Mouse (Mus musculus): ENCODE measurements around the gene Lmo7. TPM values are rescaled to one million over a fixed set of nuclear protein-coding genes. Genes with fewer than 3 reads are reported as not detected.

Lmo7 gene
- polyA plus RNA-seq, 2 experiments: 2.2 to 2.4 TPM

DNA sequence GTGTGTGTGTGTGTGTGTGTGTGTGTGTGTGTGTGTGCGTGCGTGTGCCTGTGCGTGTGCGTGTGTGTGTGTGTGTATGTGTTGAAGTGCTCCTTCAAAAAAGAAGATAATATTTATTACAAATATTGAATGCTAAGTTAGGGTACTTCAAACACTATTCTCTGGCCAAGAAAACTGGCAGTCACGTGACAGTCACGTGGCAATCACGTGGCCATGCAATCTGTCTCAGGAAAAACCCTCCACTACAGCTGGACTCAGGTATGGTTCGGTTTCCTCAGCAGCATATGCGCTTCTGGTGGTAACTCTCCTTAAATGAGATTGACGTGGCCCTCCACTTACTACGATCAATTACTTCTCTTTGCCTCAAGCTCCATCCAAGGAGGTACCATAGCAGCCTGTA lies 18.1 kb downstream of the Lmo7 start:
- no peak overlapping the region for H3K4me2 ChIP-seq (ENCODE audit: low read depth)
- no peak overlapping the region for H3K9ac ChIP-seq (replicated peaks)
- ATAC-seq (ENCODE audit: insufficient read depth): no peak
- H3K4me3 ChIP-seq (ENCODE audit: insufficient read depth in 1 of 2, low read depth in 2 of 2, low read length in 2 of 2): no peak overlapping the region
- H3K36me3 ChIP-seq (replicated peaks; ENCODE audit: control insufficient read depth, insufficient read depth, low read depth): no peaks in the 10 kb centered on the region
- no peak overlapping the region for H3K27ac ChIP-seq
- H3K27me3 ChIP-seq (ENCODE audit: control insufficient read depth, insufficient read depth, low read length): no peaks in the 10 kb centered on the region
- no peak for DNase-seq (ENCODE audit: low read depth in 3 of 3, low spot score in 3 of 3)
- H3K9me3 ChIP-seq (ENCODE audit: control insufficient read depth, low read length): no peaks in the 10 kb centered on the region
- no peaks in the 10 kb centered on the region for H3K4me1 ChIP-seq (replicated peaks; ENCODE audit: control insufficient read depth in 2 of 2, insufficient read depth in 2 of 2, low read length in 1 of 2)
- WGBS (ENCODE audit: insufficient replicate concordance): 72% methylated on average over 11 of the region's 11 CpGs
- no peak for TF ChIP-seq CTCF (IDR thresholded peaks at IDR 0.05; ENCODE audit: low read depth)
- TF ChIP-seq EP300 (IDR thresholded peaks at IDR 0.05; ENCODE audit: low read depth): no peak

GRCm38 (mm10) chr14:101748436-101748835 lies 18.7 kb downstream of the Lmo7 start:
- no peak for ATAC-seq (ENCODE audit: insufficient read depth)
- Histone ChIP-seq H3K27ac (no peak overlapping the region), H3K27me3 (ENCODE audit: control insufficient read depth, insufficient read depth, low read length) (no peaks in the 10 kb centered on the region), H3K9me3 (ENCODE audit: control insufficient read depth, low read length) (no peaks in the 10 kb centered on the region), H3K4me3 (ENCODE audit: insufficient read depth in 1 of 2, low read depth in 2 of 2, low read length in 2 of 2) (no peak overlapping the region), H3K9ac (replicated peaks) (no peak overlapping the region), H3K36me3 (replicated peaks; ENCODE audit: control insufficient read depth, insufficient read depth, low read depth) (no peaks in the 10 kb centered on the region), H3K4me1 (replicated peaks; ENCODE audit: control insufficient read depth in 2 of 2, insufficient read depth in 2 of 2, low read length in 1 of 2) (no peaks in the 10 kb centered on the region), H3K4me2 (ENCODE audit: low read depth) (no peak overlapping the region)
- TF ChIP-seq CTCF (IDR thresholded peaks at IDR 0.05; ENCODE audit: low read depth) (no peak), EP300 (IDR thresholded peaks at IDR 0.05; ENCODE audit: low read depth) (no peak)
- no peak for DNase-seq (ENCODE audit: low read depth in 3 of 3, low spot score in 3 of 3)
- WGBS (ENCODE audit: insufficient replicate concordance): 68% methylated on average over 7 of the region's 7 CpGs

GRCm38 (mm10) chr14:101750910-101751309 lies 21.2 kb downstream of the Lmo7 start:
- no peak for DNase-seq (ENCODE audit: low read depth in 3 of 3, low spot score in 3 of 3)
- Histone ChIP-seq H3K27ac (no peak overlapping the region), H3K27me3 (ENCODE audit: control insufficient read depth, insufficient read depth, low read length) (no peaks in the 10 kb centered on the region), H3K9me3 (ENCODE audit: control insufficient read depth, low read length) (no peaks in the 10 kb centered on the region), H3K4me3 (ENCODE audit: insufficient read depth in 1 of 2, low read depth in 2 of 2, low read length in 2 of 2) (no peak overlapping the region), H3K36me3 (replicated peaks; ENCODE audit: control insufficient read depth, insufficient read depth, low read depth) (no peaks in the 10 kb centered on the region), H3K9ac (replicated peaks) (no peak overlapping the region), H3K4me2 (ENCODE audit: low read depth) (no peak overlapping the region), H3K4me1 (replicated peaks; ENCODE audit: control insufficient read depth in 2 of 2, insufficient read depth in 2 of 2, low read length in 1 of 2) (no peaks in the 10 kb centered on the region)
- WGBS (ENCODE audit: insufficient replicate concordance): 62% methylated on average over 4 of the region's 4 CpGs
- no peak for ATAC-seq (ENCODE audit: insufficient read depth)
- TF ChIP-seq CTCF (IDR thresholded peaks at IDR 0.05; ENCODE audit: low read depth) (no peak), EP300 (IDR thresholded peaks at IDR 0.05; ENCODE audit: low read depth) (no peak)

DNA sequence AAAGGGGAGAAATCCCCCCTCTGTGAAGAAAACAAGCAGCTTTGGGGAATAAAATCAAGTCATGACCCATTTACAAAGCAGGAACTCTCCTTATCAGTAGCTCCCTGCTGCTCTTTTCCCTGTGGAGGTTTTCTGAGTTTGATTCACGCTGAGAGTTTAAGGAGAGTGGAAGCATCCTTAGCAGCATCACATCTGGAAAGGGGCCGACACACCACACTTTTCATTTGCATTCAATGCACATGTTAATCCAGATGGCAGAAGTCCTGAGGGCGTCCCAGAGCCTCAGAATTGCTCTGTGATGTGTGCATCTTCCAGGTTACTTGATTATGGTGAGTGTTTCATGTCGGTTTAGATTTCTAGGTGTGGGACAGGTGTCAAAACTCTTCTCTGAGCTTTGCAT lies 25.7 kb downstream of the Lmo7 start:
- ATAC-seq (ENCODE audit: insufficient read depth) (no peak), DNase-seq (ENCODE audit: low read depth in 3 of 3, low spot score in 3 of 3) (no peak)
- no peaks in the 10 kb centered on the region for H3K9me3 ChIP-seq (ENCODE audit: control insufficient read depth, low read length)
- H3K4me2 ChIP-seq (ENCODE audit: low read depth): no peak overlapping the region
- H3K4me3 ChIP-seq (ENCODE audit: insufficient read depth in 1 of 2, low read depth in 2 of 2, low read length in 2 of 2): no peak overlapping the region
- no peaks in the 10 kb centered on the region for H3K27me3 ChIP-seq (ENCODE audit: control insufficient read depth, insufficient read depth, low read length)
- no peak for TF ChIP-seq CTCF (IDR thresholded peaks at IDR 0.05; ENCODE audit: low read depth)
- no peak for TF ChIP-seq EP300 (IDR thresholded peaks at IDR 0.05; ENCODE audit: low read depth)
- no peaks in the 10 kb centered on the region for H3K4me1 ChIP-seq (replicated peaks; ENCODE audit: control insufficient read depth in 2 of 2, insufficient read depth in 2 of 2, low read length in 1 of 2)
- H3K36me3 ChIP-seq (replicated peaks; ENCODE audit: control insufficient read depth, insufficient read depth, low read depth): no peaks in the 10 kb centered on the region
- WGBS (ENCODE audit: insufficient replicate concordance): 37% methylated on average over 4 of the region's 4 CpGs
- H3K9ac ChIP-seq (replicated peaks): no peak overlapping the region
- H3K27ac ChIP-seq: no peak overlapping the region

DNA sequence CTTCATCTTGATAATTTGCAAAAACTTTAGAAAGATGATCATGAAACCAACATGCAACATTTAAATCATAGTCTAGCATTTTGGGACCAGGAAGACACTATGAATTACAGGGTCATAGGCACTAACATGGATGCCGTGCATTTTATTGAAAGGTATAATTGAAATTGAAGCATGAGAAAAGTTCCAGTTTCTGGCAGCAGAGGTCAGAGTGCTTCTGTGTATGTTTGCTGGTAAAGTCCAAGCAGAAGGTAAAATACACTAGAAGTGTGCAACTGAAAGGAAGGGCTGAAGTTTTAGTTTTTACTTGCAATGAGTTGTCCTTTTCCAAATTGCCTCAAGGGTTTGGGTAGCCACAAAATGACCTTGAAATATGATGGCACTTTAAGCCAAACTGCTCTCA lies 32.5 kb downstream of the Lmo7 start:
- H3K27ac ChIP-seq: no peak overlapping the region
- no peaks in the 10 kb centered on the region for H3K27me3 ChIP-seq (ENCODE audit: control insufficient read depth, insufficient read depth, low read length)
- no peak overlapping the region for H3K9ac ChIP-seq (replicated peaks)
- no peaks in the 10 kb centered on the region for H3K36me3 ChIP-seq (replicated peaks; ENCODE audit: control insufficient read depth, insufficient read depth, low read depth)
- no peak for TF ChIP-seq CTCF (IDR thresholded peaks at IDR 0.05; ENCODE audit: low read depth)
- no peak for TF ChIP-seq EP300 (IDR thresholded peaks at IDR 0.05; ENCODE audit: low read depth)
- 54% methylated on average over 1 of the region's 1 CpGs for WGBS (ENCODE audit: insufficient replicate concordance)
- ATAC-seq (ENCODE audit: insufficient read depth) (no peak), DNase-seq (ENCODE audit: low read depth in 3 of 3, low spot score in 3 of 3) (no peak)
- no peaks in the 10 kb centered on the region for H3K9me3 ChIP-seq (ENCODE audit: control insufficient read depth, low read length)
- no peaks in the 10 kb centered on the region for H3K4me1 ChIP-seq (replicated peaks; ENCODE audit: control insufficient read depth in 2 of 2, insufficient read depth in 2 of 2, low read length in 1 of 2)
- H3K4me2 ChIP-seq (ENCODE audit: low read depth): no peak overlapping the region
- H3K4me3 ChIP-seq (ENCODE audit: insufficient read depth in 1 of 2, low read depth in 2 of 2, low read length in 2 of 2): no peak overlapping the region
